Mouse (Mus musculus) cerebellum, postnatal 14 days (tissue): Measurements from ENCODE around the gene Grhl3.

ENCODE experiments used
- DNase-seq, 2 experiments: peaks; one replicate each; pipeline ENCODE4 v3.0.0; 2021; ENCODE audit warnings: mixed read lengths in 2 of 2

The Grhl3 gene

GRCm38 (mm10) chr4:135526039-135526710 is 47.3 kb downstream of the Grhl3 start:
- no peak for DNase-seq

GRCm38 (mm10) chr4:135525057-135525456 is 48.4 kb downstream of the Grhl3 start:
- no peak for DNase-seq

- no peak for DNase-seq
Observed at GRCm38 (mm10) chr4:135523939-135524338, 49.5 kb downstream of the Grhl3 start.

GRCm38 (mm10) chr4:135520421-135520820 is 53.0 kb downstream of the Grhl3 start:
- no peak for DNase-seq

- DNase-seq: no peak
Observed at GRCm38 (mm10) chr4:135518135-135518534, 55.3 kb downstream of the Grhl3 start.

GRCm38 (mm10) chr4:135516351-135517316 is 56.8 kb downstream of the Grhl3 start:
- DNase-seq: peak; percentile 55 to 68

GRCm38 (mm10) chr4:135514925-135515324 is 58.5 kb downstream of the Grhl3 start:
- DNase-seq: no peak

GRCm38 (mm10) chr4:135513865-135514264 is 59.6 kb downstream of the Grhl3 start:
- no peak for DNase-seq

- DNase-seq: no peak
Observed at GRCm38 (mm10) chr4:135509515-135509914, 63.9 kb downstream of the Grhl3 start.

GRCm38 (mm10) chr4:135508419-135509039 is 64.9 kb downstream of the Grhl3 start:
- peak; percentile 86 to 90 for DNase-seq

- DNase-seq: peak; percentile 58 to 63
Observed at GRCm38 (mm10) chr4:135507547-135508350, 65.7 kb downstream of the Grhl3 start.

GRCm38 (mm10) chr4:135505794-135506193 is 67.6 kb downstream of the Grhl3 start:
- DNase-seq: no peak

- DNase-seq: no peak
Observed at GRCm38 (mm10) chr4:135501587-135501986, 71.8 kb downstream of the Grhl3 start.

- DNase-seq: no peak
Observed at GRCm38 (mm10) chr4:135499831-135500230, 73.6 kb downstream of the Grhl3 start.

- DNase-seq: no peak
Observed at GRCm38 (mm10) chr4:135498136-135498535, 75.3 kb downstream of the Grhl3 start.

GRCm38 (mm10) chr4:135495810-135496209 is 77.6 kb downstream of the Grhl3 start:
- DNase-seq: peak; percentile 33 to 58

GRCm38 (mm10) chr4:135495397-135495791 is 78.0 kb downstream of the Grhl3 start:
- no peak for DNase-seq

GRCm38 (mm10) chr4:135494521-135495396 is 78.7 kb downstream of the Grhl3 start, which contains the start of the genes Stpg1 and Nipal3:
TSS of gene Stpg1 (plus strand) at chr4:135494790.
TSS of gene Nipal3 (minus strand) at chr4:135495038.
- DNase-seq: peak; percentile 97

- peak; percentile 71 to 74 for DNase-seq
Observed at GRCm38 (mm10) chr4:135493691-135494520, 79.5 kb downstream of the Grhl3 start.

GRCm38 (mm10) chr4:135493271-135493670 is 80.2 kb downstream of the Grhl3 start:
- DNase-seq: peak in 1 of 2 experiments; percentile 29
